Mouse (Mus musculus) spleen, postnatal 4 days (tissue): ENCODE measurements around the gene Ros1.

Source experiments
- DNase-seq, 2 experiments: peaks; one replicate each; pipeline ENCODE4 v3.0.0; 2022; ENCODE audit warnings: low spot score in 2 of 2

Ros1 gene

DNA sequence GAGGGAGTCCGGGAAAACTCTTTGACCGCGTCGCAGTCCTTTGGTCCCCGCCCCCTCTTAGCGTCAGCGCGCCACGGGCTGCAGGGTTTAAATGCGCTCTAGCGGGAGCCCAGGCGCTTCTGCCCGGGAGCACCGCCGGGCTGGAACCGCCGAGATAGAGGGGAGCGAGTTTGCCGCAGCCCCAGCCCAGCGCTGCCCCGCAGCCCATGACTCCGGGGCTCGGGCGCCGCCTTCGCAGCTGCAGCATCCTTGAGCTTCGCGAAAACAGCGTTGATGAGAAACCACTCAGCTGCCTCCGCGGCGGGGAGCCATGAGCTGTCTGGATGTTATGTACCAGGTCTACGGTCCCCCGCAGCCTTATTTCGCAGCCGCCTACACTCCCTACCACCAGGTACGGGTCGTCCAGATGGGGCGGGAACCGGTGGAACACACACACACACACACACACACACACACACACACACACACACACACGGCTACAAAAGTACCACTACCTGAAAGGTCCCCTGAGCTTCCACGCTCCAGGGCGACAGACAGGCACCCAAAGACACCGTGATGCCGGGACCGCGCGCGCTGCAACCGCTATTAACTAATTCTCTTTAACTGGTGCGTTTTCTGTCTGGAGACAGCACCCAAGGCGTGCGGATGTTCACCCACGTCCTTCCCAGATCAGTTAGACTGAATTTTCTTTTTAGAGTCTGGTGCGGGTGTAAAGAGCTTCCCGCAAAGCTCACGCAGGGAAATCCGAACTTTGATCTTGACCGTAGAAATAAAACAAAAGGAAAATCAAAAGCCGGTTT lies 172.4 kb downstream of the Ros1 start, which contains the start of gene Vgll2:
Gene Vgll2, plus strand, starts transcription at position 90 of the 800 bp plus-strand sequence.
- no peak for DNase-seq

DNA sequence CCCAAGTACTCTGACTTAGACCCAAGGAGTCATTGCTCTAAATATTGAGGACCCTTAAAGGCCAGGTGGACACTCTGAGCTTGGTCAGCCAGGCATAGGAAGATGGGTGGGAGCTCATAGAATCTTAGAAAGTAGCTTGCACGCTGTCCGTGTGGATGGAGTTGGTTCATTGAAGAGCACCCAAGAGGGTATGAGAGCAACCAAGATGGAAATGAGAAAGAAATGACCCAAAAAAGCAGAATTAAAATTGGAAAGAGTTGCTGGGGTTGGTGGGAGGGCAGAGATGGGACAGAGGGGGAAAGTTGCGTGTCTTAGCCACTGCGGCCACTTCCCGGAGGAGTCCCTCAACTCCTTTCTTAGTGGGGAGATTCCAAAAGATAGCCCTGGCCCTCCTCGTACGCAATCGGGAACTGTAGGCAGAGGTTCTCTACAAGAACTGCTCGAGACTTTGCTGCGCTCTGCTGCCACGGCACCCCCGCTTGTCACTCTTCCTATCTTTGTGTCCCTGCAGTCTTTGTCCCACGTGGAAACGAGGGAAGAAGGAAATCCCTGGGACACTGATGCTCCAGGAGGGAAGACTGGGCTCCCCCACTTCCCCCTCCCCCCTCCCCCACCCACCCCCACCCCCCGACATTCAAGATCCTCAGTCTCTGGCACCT lies 173.2 kb downstream of the Ros1 start:
- DNase-seq = no peak

GRCm38 (mm10) chr10:52021231-52021630 lies 173.8 kb downstream of the Ros1 start:
- DNase-seq = no peak

GRCm38 (mm10) chr10:52018471-52018870 lies 176.6 kb downstream of the Ros1 start:
- DNase-seq = no peak
